Mouse (Mus musculus): ENCODE data around the gene Enkd1.

GRCm38 (mm10) chr8:105709317-105709716 is 1.3 kb upstream of the Enkd1 start:
- TF ChIP-seq CTCF (IDR thresholded peaks at IDR 0.05 in 2 of 3, conservative IDR thresholded peaks at IDR 0.05 in 1 of 3; ENCODE audit: control insufficient read depth in 1 of 3, insufficient read depth in 1 of 3, low read depth in 2 of 3, low read length in 3 of 3, poor library complexity in 1 of 3, severe bottlenecking in 1 of 3) (no peak), MYC (IDR thresholded peaks at IDR 0.05; ENCODE audit: low read depth, low read length) (no peak), RCOR1 (IDR thresholded peaks at IDR 0.05; ENCODE audit: low read depth, low read length) (no peak), MAX (IDR thresholded peaks at IDR 0.05; ENCODE audit: low read length) (no peak), ETS1 (IDR thresholded peaks at IDR 0.05; ENCODE audit: low read depth, low read length) (no peak), POLR2AphosphoS2 (IDR thresholded peaks at IDR 0.05; ENCODE audit: low read length) (no peak), BHLHE40 (IDR thresholded peaks at IDR 0.05; ENCODE audit: borderline replicate concordance, low read depth, low read length) (no peak), POLR2A (IDR thresholded peaks at IDR 0.05; ENCODE audit: control insufficient read depth in 1 of 2, insufficient read depth in 1 of 2, low read depth in 1 of 2, low read length in 2 of 2, poor library complexity in 1 of 2) (no peak)

Data from MEL (cell line).